Mouse (Mus musculus) bone marrow, adult 2 months (tissue): ENCODE data around the gene Lsm12. TPM values are rescaled to one million over a fixed set of nuclear protein-coding genes. Genes with fewer than 3 reads are reported as not detected.

ENCODE experiments used
- H3K27ac ChIP-seq: fragments of 200-500 bp; 2 replicates; pipeline ENCODE4 v1.5.1; 2012; ENCODE audit warnings: low read depth, mild to moderate bottlenecking, control low read depth, inconsistent platforms, low read length; ENCODE audit not compliant: control insufficient read depth, poor library complexity, insufficient read depth
- H3K4me1 ChIP-seq: fragments of 200-500 bp; 2 replicates; pipeline ENCODE4 v1.6.1; 2011; ENCODE audit warnings: low read length; ENCODE audit not compliant: control insufficient read depth, insufficient read depth
- H3K4me3 ChIP-seq: fragments of 200-500 bp; replicated peaks from 2 replicates; pipeline ENCODE3; 2011; ENCODE audit warnings: mild to moderate bottlenecking, low read depth, low read length, control low read depth; ENCODE audit not compliant: control insufficient read depth
- CTCF ChIP-seq: fragments of 200-500 bp; IDR thresholded peaks from 2 replicates; pipeline ENCODE4 v1.5.1; 2011; ENCODE audit warnings: low read length, control low read depth; ENCODE audit not compliant: control insufficient read depth, insufficient read depth
- POLR2A ChIP-seq: fragments of 200-500 bp; IDR thresholded peaks from 2 replicates; pipeline ENCODE4 v1.6.1; 2011; ENCODE audit warnings: low read depth, mild to moderate bottlenecking, control low read depth, low read length, borderline replicate concordance; ENCODE audit not compliant: control insufficient read depth
- WGBS: fragments of 180-500 bp; shearing (Covaris S2); methylation state at CpG from one replicate; pipeline ENCODE4 v1.1.7; 2018; 5-methylcytosine and 5-hydroxymethylcytosine counted together
- polyA plus RNA-seq: library from polyadenylated mRNA; stranded (reverse); fragments of >200 nt; gene quantifications from 2 replicates; pipeline ENCODE4 v1.2.4, GENCODE M21; 2011; ENCODE audit warnings: low replicate concordance; ENCODE audit not compliant: missing spikeins, insufficient read depth, insufficient read length

Lsm12 gene
- polyA plus RNA-seq, 1 experiment: 43.4 TPM

- Histone ChIP-seq H3K27ac (no peak overlapping the region), H3K4me3 (no peak overlapping the region), H3K4me1 (no peaks in the 10 kb centered on the region; the same call in 1 of the 2 replicates)
- 85% methylated on average over 12 of the region's 12 CpGs for WGBS
- TF ChIP-seq POLR2A: no peak
- TF ChIP-seq CTCF: no peak
Measured at GRCm38 (mm10) chr11:102226067-102226978, 41.2 kb upstream of the Lsm12 start.

DNA sequence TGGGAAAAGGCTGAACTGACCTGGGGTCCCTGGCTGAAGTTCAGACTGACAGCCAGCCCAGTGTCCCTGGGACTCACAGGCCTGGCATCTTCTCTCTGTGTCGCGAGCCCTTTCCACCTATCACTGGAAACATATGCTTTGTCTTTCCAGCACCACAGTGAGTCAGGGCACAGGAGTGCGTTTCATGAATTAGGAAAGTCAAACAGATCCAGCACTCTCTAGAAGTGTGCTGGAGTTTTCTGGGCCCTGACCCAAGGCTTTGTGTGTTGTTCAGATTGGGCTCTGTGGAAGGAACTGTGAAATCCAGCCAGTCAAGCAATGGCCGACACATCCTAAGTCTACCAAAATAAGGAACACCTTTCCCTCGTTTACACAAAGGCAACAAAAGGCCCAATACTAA is 40.1 kb upstream of the Lsm12 start:
- TF ChIP-seq CTCF (no peak), POLR2A (no peak)
- no peaks in the 10 kb centered on the region; the same call in 1 of the 2 replicates for H3K4me1 ChIP-seq
- H3K27ac ChIP-seq: no peak overlapping the region
- no peak overlapping the region for H3K4me3 ChIP-seq
- 67% methylated on average over 5 of the region's 5 CpGs for WGBS

DNA sequence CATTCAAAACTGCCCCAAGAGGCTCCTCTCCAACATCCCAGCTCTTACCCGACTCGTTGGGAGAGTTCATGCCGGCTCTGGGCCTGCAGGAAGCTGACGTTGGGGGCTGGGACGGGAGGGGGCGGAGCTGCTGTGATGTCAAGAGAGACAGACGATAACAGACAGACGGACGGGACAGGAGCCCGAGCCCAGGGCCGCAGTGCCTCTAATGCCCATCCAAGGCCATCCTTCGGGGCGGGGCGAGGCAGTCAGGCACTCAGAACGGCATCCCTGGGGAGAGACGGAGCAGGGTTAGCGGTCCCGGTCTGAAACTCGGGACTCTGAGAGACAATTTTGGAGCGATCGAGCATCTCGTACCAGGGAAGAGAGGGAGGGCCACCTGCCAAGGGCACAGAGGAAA is 39.6 kb upstream of the Lsm12 start:
- WGBS: 63% methylated on average over 22 of the region's 22 CpGs
- TF ChIP-seq POLR2A (no peak), CTCF (no peak)
- H3K4me1 ChIP-seq: no peaks in the 10 kb centered on the region; the same call in 1 of the 2 replicates
- no peak overlapping the region for H3K4me3 ChIP-seq
- no peak overlapping the region for H3K27ac ChIP-seq

GRCm38 (mm10) chr11:102223166-102223565 is 38.1 kb upstream of the Lsm12 start:
- Histone ChIP-seq H3K27ac (no peak overlapping the region), H3K4me1 (peaks cover 7% of the 10 kb centered on the region), H3K4me3 (no peak overlapping the region)
- 32% methylated on average over 6 of the region's 6 CpGs for WGBS
- TF ChIP-seq CTCF: peak; percentile 59
- no peak for TF ChIP-seq POLR2A

- TF ChIP-seq POLR2A (no peak), CTCF (no peak)
- Histone ChIP-seq H3K4me1 (peaks cover 9% of the 10 kb centered on the region), H3K4me3 (no peak overlapping the region), H3K27ac (no peak overlapping the region)
- WGBS: 62% methylated on average over 8 of the region's 8 CpGs
Measured at GRCm38 (mm10) chr11:102221954-102222351, 36.9 kb upstream of the Lsm12 start.

DNA sequence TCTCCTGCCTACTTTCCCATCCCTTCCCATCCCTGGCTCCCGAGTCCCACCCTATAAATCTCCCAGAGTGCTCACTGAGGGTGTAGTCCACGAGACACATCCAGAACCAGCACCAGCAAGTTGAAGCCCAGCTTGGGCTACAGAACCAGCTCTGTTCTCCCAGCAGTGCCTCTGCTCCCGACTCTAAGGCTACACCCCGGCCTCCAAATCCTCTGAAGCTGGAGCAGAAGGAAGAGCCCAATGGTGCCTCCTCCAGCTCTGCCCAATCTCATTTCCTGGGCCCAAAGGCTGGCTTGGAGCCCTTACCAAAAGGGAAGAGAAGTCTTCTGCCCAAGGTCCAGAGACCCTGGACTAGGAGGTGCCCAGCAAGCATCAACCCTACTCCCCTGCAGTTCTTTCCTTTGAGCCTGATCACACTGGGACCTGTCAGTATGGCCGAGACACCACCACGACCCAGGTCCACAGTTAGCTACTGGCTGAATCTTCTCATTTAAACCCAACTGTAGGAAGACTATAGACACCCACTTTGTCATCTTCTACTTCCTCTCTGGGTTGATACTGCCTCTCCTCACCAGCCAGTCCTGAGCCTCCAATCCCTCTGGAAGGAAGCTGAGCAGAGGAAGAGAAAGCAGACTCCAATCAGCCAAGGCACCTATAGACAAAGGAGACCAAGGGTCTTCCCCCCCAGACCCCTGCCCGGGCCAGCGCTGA is 36.3 kb upstream of the Lsm12 start:
- no peak for TF ChIP-seq POLR2A
- no peak for TF ChIP-seq CTCF
- no peak overlapping the region for H3K27ac ChIP-seq
- 64% methylated on average over 8 of the region's 8 CpGs for WGBS
- H3K4me1 ChIP-seq: peaks cover 9% of the 10 kb centered on the region
- no peak overlapping the region for H3K4me3 ChIP-seq

DNA sequence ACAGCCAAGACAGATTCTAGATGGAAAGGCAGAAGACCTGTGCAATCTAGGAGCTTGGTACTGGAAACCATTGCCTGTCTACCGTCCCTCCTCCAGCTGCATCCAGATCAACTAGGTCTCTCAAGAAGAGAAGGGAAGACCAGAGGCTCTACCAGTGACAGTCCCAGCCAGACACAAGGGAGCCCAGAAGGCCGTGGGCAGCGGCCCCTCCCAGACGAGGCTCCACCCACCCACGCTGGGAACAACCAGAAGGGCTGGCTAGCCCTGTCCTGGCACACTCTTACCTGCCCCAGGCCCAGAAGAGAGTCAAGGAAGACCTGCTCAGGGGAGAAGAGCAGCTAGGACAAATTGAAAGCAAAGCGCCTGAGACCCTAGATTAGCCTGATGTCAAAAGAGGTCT is 35.4 kb upstream of the Lsm12 start:
- WGBS: 48% methylated on average over 6 of the region's 6 CpGs
- Histone ChIP-seq H3K4me1 (peaks cover 9% of the 10 kb centered on the region), H3K4me3 (no peak overlapping the region), H3K27ac (no peak overlapping the region)
- TF ChIP-seq POLR2A (no peak), CTCF (no peak)

DNA sequence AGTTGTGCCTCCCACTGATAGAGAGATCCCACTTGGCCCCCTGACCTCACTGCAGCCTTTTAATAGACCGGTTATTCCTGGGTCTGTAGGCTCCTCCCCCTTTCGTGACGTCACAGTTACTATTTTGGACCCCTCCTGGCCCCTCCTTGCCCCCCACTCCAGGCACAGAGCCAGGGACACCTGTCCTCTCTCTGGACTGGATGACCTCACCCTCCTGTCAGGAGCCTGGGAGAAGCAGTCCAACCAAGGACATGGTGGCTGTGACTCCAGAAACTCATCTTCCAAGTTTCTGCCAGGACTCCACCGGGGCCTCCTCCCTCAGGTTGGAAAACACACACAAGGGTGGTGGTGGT is 34.9 kb upstream of the Lsm12 start:
- H3K4me3 ChIP-seq: no peak overlapping the region
- TF ChIP-seq CTCF: no peak
- TF ChIP-seq POLR2A: no peak
- H3K27ac ChIP-seq: no peak overlapping the region
- peaks cover 9% of the 10 kb centered on the region for H3K4me1 ChIP-seq
- WGBS: 37% methylated on average over 4 of the region's 4 CpGs
